Mouse (Mus musculus): ENCODE data around the gene Llgl2. TPM values are rescaled to one million over a fixed set of nuclear protein-coding genes. Genes with fewer than 3 reads are reported as not detected.

Gene Llgl2
- total and polyA plus RNA-seq, 3 experiments, result 3.8 to 12.3 (median 9.2) TPM

GRCm38 (mm10) chr11:115904231-115904955, 80.5 kb downstream of the Llgl2 start:
- no peaks in the 10 kb centered on the region for H3K9me3 ChIP-seq (replicated peaks; ENCODE audit: low read length)
- TF ChIP-seq MAZ (IDR thresholded peaks at IDR 0.05; ENCODE audit: low read depth, low read length) (no peak), POLR2AphosphoS2 (IDR thresholded peaks at IDR 0.05; ENCODE audit: low read depth, low read length) (no peak), IRF4 (IDR thresholded peaks at IDR 0.05; ENCODE audit: low read depth, low read length) (no peak; the same call in 1 of the 2 replicates), SIN3A (IDR thresholded peaks at IDR 0.05; ENCODE audit: low read length) (0 out of 2 replicates have a peak, but pooled peaks have one; percentile 8), KAT2A (IDR thresholded peaks at IDR 0.05; ENCODE audit: insufficient replicate concordance, low read length) (no peak), ETS1 (conservative IDR thresholded peaks at IDR 0.05; ENCODE audit: low read depth, low read length) (0 out of 2 replicates have a peak, but pooled peaks have one; percentile 25), RAD21 (IDR thresholded peaks at IDR 0.05; ENCODE audit: low read depth, low read length) (no peak), MAX (IDR thresholded peaks at IDR 0.05; ENCODE audit: low read length) (peak; percentile 11; the same call in 1 of the 2 replicates), MXI1 (IDR thresholded peaks at IDR 0.05; ENCODE audit: low read depth, low read length) (peak; percentile 6; the same call in 1 of the 2 replicates)
- H3K79me2 ChIP-seq (replicated peaks; ENCODE audit: control insufficient read depth, extremely low read depth, insufficient read depth, poor library complexity, severe bottlenecking), result no peaks in the 10 kb centered on the region
- no peaks in the 10 kb centered on the region for H3K27me3 ChIP-seq (replicated peaks)
- in situ Hi-C loops (cut with MboI; ENCODE audit: low pct_ligation_motif_present, low pct_unique_long_range_greater_than_20kb, low sequenced_read_pairs) (no loop called here), dilution Hi-C loops (cut with MboI; ENCODE audit: extremely low pct_ligation_motif_present, extremely low pct_unique_long_range_greater_than_20kb, low sequenced_read_pairs) (no loop called here)
- no peak overlapping the region for H3K9ac ChIP-seq (ENCODE audit: insufficient read depth, low read depth)
- peaks cover 10 to 69% of the 10 kb centered on the region in 2 experiments for H3K36me3 ChIP-seq (replicated peaks in 1 of 2; ENCODE audit: control insufficient read depth in 1 of 2, insufficient read depth in 1 of 2, low read length in 1 of 2)
- H3K4me3 ChIP-seq (replicated peaks in 1 of 3; ENCODE audit: low read depth in 2 of 3, low read length in 2 of 3, poor library complexity in 1 of 3), result peak overlapping the region in 2 of 3 experiments; percentile 16 to 22
- H3K4me2 ChIP-seq (ENCODE audit: insufficient read depth, low read depth, poor library complexity, severe bottlenecking), result peak overlapping the region; percentile 14
- DNase-seq (ENCODE audit: extremely low read depth), result peak; percentile 81
- H3K4me1 ChIP-seq (ENCODE audit: control insufficient read depth in 1 of 2, insufficient read depth in 2 of 2), result peaks cover 31 to 78% of the 10 kb centered on the region in 2 experiments
- peak overlapping the region; percentile 47 for H3K27ac ChIP-seq (ENCODE audit: insufficient read depth, low read depth)

Other genes with a start within 250 kb of the Llgl2 start
- 172 and 217 TPM in 2 replicates for gene Mrps7, start 220.1 kb upstream of the Llgl2 start, total RNA-seq (2012; rRNA removed)
- gene Mrps7, start 220.1 kb upstream of the Llgl2 start, total RNA-seq (2014; rRNA removed), result 154 and 168 TPM in 2 replicates
- gene Mrps7, start 220.1 kb upstream of the Llgl2 start, polyA plus RNA-seq (2012; ENCODE audit: insufficient read length, low read depth), result 157 and 184 TPM in 2 replicates
- gene Gga3, start 220.0 kb upstream of the Llgl2 start, total RNA-seq (2012; rRNA removed), result 18.7 and 22.6 TPM in 2 replicates
- gene Gga3, start 220.0 kb upstream of the Llgl2 start, total RNA-seq (2014; rRNA removed), result 7.7 TPM in 2 replicates
- gene Gga3, start 220.0 kb upstream of the Llgl2 start, polyA plus RNA-seq (2012; ENCODE audit: insufficient read length, low read depth), result 37.2 and 39.8 TPM in 2 replicates
- gene Mif4gd, start 211.1 kb upstream of the Llgl2 start, total RNA-seq (2012; rRNA removed), result 143 and 177 TPM in 2 replicates
- gene Mif4gd, start 211.1 kb upstream of the Llgl2 start, total RNA-seq (2014; rRNA removed), result 160 and 174 TPM in 2 replicates
- gene Mif4gd, start 211.1 kb upstream of the Llgl2 start, polyA plus RNA-seq (2012; ENCODE audit: insufficient read length, low read depth), result 131 and 143 TPM in 2 replicates
- 277 and 312 TPM in 2 replicates for gene Slc25a19, start 195.8 kb upstream of the Llgl2 start, total RNA-seq (2012; rRNA removed)
- gene Slc25a19, start 195.8 kb upstream of the Llgl2 start, total RNA-seq (2014; rRNA removed), result 278 and 294 TPM in 2 replicates
- gene Slc25a19, start 195.8 kb upstream of the Llgl2 start, polyA plus RNA-seq (2012; ENCODE audit: insufficient read length, low read depth), result 374 and 398 TPM in 2 replicates
- gene Grb2, start 115.5 kb upstream of the Llgl2 start, total RNA-seq (2012; rRNA removed), result 63.6 and 67.7 TPM in 2 replicates
- 110 and 117 TPM in 2 replicates for gene Grb2, start 115.5 kb upstream of the Llgl2 start, total RNA-seq (2014; rRNA removed)
- 228 and 241 TPM in 2 replicates for gene Grb2, start 115.5 kb upstream of the Llgl2 start, polyA plus RNA-seq (2012; ENCODE audit: insufficient read length, low read depth)
- 19.0 and 27.4 TPM in 2 replicates for gene Tmem94, start 58.6 kb upstream of the Llgl2 start, total RNA-seq (2012; rRNA removed)
- 4.8 and 6.4 TPM in 2 replicates for gene Tmem94, start 58.6 kb upstream of the Llgl2 start, total RNA-seq (2014; rRNA removed)
- 13.5 and 15.0 TPM in 2 replicates for gene Tmem94, start 58.6 kb upstream of the Llgl2 start, polyA plus RNA-seq (2012; ENCODE audit: insufficient read length, low read depth)
- 8.2 and 8.9 TPM in 2 replicates for gene Caskin2, start 10.4 kb upstream of the Llgl2 start, total RNA-seq (2012; rRNA removed)
- 2.7 and 2.9 TPM in 2 replicates for gene Caskin2, start 10.4 kb upstream of the Llgl2 start, total RNA-seq (2014; rRNA removed)
- gene Caskin2, start 10.4 kb upstream of the Llgl2 start, polyA plus RNA-seq (2012; ENCODE audit: insufficient read length, low read depth), result 6.4 and 6.9 TPM in 2 replicates
- 71.1 and 71.2 TPM in 2 replicates for gene Tsen54, start 9.3 kb upstream of the Llgl2 start, total RNA-seq (2012; rRNA removed)
- 44.9 and 45.8 TPM in 2 replicates for gene Tsen54, start 9.3 kb upstream of the Llgl2 start, total RNA-seq (2014; rRNA removed)
- 55.0 and 59.4 TPM in 2 replicates for gene Tsen54, start 9.3 kb upstream of the Llgl2 start, polyA plus RNA-seq (2012; ENCODE audit: insufficient read length, low read depth)
- gene Myo15b, start 34.4 kb downstream of the Llgl2 start, total RNA-seq (2012; rRNA removed), result 0.17 and 0.21 TPM in 2 replicates
- gene Myo15b, start 34.4 kb downstream of the Llgl2 start, total RNA-seq (2014; rRNA removed), result not detected in 2 replicates
- 0.43 and 0.72 TPM in 2 replicates for gene Myo15b, start 34.4 kb downstream of the Llgl2 start, polyA plus RNA-seq (2012; ENCODE audit: insufficient read length, low read depth)
- 0.42 and 0.46 TPM in 2 replicates for gene Smim5, start 75.9 kb downstream of the Llgl2 start, total RNA-seq (2012; rRNA removed)
- gene Smim5, start 75.9 kb downstream of the Llgl2 start, total RNA-seq (2014; rRNA removed), result 0.98 and 1.6 TPM in 2 replicates
- gene Smim5, start 75.9 kb downstream of the Llgl2 start, polyA plus RNA-seq (2012; ENCODE audit: insufficient read length, low read depth), result 1.4 and 2.3 TPM in 2 replicates
- 0.21 and 0.29 TPM in 2 replicates for gene Smim6, start 88.0 kb downstream of the Llgl2 start, total RNA-seq (2012; rRNA removed)
- gene Smim6, start 88.0 kb downstream of the Llgl2 start, total RNA-seq (2014; rRNA removed), result not detected in 2 replicates
- gene Smim6, start 88.0 kb downstream of the Llgl2 start, polyA plus RNA-seq (2012; ENCODE audit: insufficient read length, low read depth), result 0.56 and 0.59 TPM in 2 replicates
- 72.2 and 83.6 TPM in 2 replicates for gene Sap30bp, start 109.2 kb downstream of the Llgl2 start, total RNA-seq (2012; rRNA removed)
- 256 and 275 TPM in 2 replicates for gene Sap30bp, start 109.2 kb downstream of the Llgl2 start, total RNA-seq (2014; rRNA removed)
- gene Sap30bp, start 109.2 kb downstream of the Llgl2 start, polyA plus RNA-seq (2012; ENCODE audit: insufficient read length, low read depth), result 167 and 219 TPM in 2 replicates
- 30.9 and 31.0 TPM in 2 replicates for gene Recql5, start 109.4 kb downstream of the Llgl2 start, total RNA-seq (2012; rRNA removed)
- gene Recql5, start 109.4 kb downstream of the Llgl2 start, total RNA-seq (2014; rRNA removed), result 21.8 and 22.8 TPM in 2 replicates
- 38.9 and 43.3 TPM in 2 replicates for gene Recql5, start 109.4 kb downstream of the Llgl2 start, polyA plus RNA-seq (2012; ENCODE audit: insufficient read length, low read depth)
- 3.4 and 6.3 TPM in 2 replicates for gene Itgb4, start 150.7 kb downstream of the Llgl2 start, total RNA-seq (2012; rRNA removed)
- 0.09 and 0.42 TPM in 2 replicates for gene Itgb4, start 150.7 kb downstream of the Llgl2 start, total RNA-seq (2014; rRNA removed)
- gene Itgb4, start 150.7 kb downstream of the Llgl2 start, polyA plus RNA-seq (2012; ENCODE audit: insufficient read length, low read depth), result 0.59 and 0.91 TPM in 2 replicates
- gene Galk1, start 188.7 kb downstream of the Llgl2 start, total RNA-seq (2012; rRNA removed), result 340 and 413 TPM in 2 replicates
- gene Galk1, start 188.7 kb downstream of the Llgl2 start, total RNA-seq (2014; rRNA removed), result 228 and 263 TPM in 2 replicates
- gene Galk1, start 188.7 kb downstream of the Llgl2 start, polyA plus RNA-seq (2012; ENCODE audit: insufficient read length, low read depth), result 293 and 300 TPM in 2 replicates
- 340 and 455 TPM in 2 replicates for gene H3f3b, start 203.9 kb downstream of the Llgl2 start, total RNA-seq (2012; rRNA removed)
- 567 and 573 TPM in 2 replicates for gene H3f3b, start 203.9 kb downstream of the Llgl2 start, total RNA-seq (2014; rRNA removed)
- 862 and 889 TPM in 2 replicates for gene H3f3b, start 203.9 kb downstream of the Llgl2 start, polyA plus RNA-seq (2012; ENCODE audit: insufficient read length, low read depth)
- gene Unk, start 206.3 kb downstream of the Llgl2 start, total RNA-seq (2012; rRNA removed), result 22.2 and 24.7 TPM in 2 replicates
- 18.5 and 20.9 TPM in 2 replicates for gene Unk, start 206.3 kb downstream of the Llgl2 start, total RNA-seq (2014; rRNA removed)
- gene Unk, start 206.3 kb downstream of the Llgl2 start, polyA plus RNA-seq (2012; ENCODE audit: insufficient read length, low read depth), result 30.5 and 35.0 TPM in 2 replicates